Mouse (Mus musculus): ENCODE measurements around the gene Mier2.
A peak's percentile ranks its signal among the peaks of the same experiment; 100 is the strongest.

DNA sequence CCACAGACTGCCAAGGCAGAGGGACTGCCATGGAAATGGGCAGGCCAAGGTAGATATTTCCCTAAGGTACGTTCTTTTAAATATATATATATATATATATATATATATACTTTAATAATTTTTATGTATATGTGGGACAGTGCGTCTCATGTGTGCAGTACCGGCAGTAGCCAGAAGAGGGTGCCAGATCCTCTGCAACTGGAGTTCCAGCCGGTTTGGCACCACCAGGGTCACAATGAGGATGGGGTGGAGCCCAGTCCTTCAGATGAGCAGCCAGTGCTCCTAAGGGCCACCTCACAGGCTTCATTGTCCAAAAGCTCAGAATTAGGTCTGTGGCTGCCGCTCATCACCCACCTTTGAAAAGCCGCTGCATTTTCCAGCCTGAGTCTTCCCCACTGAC lies 25.8 kb upstream of the Mier2 start:
- TF ChIP-seq POLR2A (IDR thresholded peaks at IDR 0.05; ENCODE audit: low read depth, low read length) (no peak), NELFE (IDR thresholded peaks at IDR 0.05; ENCODE audit: low read depth, low read length) (no peak), MAX (IDR thresholded peaks at IDR 0.05; ENCODE audit: low read length) (no peak), EP300 (IDR thresholded peaks at IDR 0.05; ENCODE audit: low read length) (no peak), CTCF (conservative IDR thresholded peaks at IDR 0.05 in 1 of 2, IDR thresholded peaks at IDR 0.05 in 1 of 2; ENCODE audit: low read depth in 2 of 2, low read length in 2 of 2) (peak; percentile 54 to 69)
